Mouse (Mus musculus) embryonic stem cell, embryonic (primary cell): Measurements from ENCODE around the gene Lsm14a.

Source experiments
- CTCF ChIA-PET, 4 experiments: fragments of 300-600 bp in 2 of 4; fragments of 350-600 bp in 2 of 4; sonication (Branson Sonifier 250); formaldehyde crosslinking; loops; one replicate each; lab custom pipeline; 2022; ENCODE audit warnings: inconsistent platforms in 2 of 4; lab: Charles Lee
- POLR2A ChIA-PET, 4 experiments: fragments of 300-600 bp in 2 of 4; fragments of 350-600 bp in 2 of 4; sonication (Branson Sonifier 250); formaldehyde crosslinking; loops; one replicate each; lab custom pipeline; 2022; ENCODE audit warnings: antibody characterized with exemption in 4 of 4, inconsistent platforms in 1 of 4; lab: Charles Lee

The Lsm14a gene

DNA sequence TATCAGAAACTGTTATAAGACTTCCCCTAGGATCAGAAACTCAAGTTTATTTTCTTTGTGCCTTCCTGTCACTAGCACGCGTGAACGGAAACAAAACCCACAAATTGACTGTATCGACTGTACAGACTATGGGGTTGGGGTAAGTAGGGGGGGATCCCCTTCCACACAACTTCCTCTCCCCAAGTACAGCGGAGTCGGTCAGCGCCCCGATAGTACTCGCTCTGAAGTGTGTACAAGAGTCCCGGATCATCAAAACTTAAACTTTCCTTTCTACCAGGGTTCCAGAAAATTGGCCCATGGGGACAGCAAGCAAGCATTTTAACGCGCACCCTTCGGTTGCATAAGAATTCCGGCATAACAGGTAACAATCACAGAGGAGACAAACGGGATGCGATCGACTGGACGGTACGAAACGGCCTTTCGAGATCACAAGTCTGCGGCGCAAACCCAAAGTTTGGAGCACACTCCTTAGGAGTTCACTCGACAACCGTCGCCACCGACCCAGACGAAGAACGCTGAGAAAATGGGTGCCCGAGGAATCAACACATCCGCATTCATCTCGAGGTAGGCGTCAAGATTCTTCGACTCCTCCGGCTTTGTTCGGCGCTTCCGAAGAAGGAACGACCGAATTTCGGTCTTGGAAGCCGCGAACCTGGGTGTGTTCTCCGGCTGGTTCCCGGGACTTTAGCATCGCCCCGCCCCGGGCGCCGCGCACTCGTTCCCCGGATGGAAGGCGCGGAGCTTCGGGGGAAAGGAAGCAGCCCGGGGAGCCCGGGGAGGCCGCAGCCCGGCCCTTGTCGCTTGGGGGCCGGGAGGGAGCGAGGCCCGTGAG, 4.5 kb downstream of the Lsm14a start:
- POLR2A ChIA-PET = interaction anchor here in 3 of 4 experiments (0.6 to 5.9 kb wide), 83 partner anchors 8 to 357 kb away, joined by 3 to 84 read pairs (median 4); partner anchors contain the start of genes 4931406P16Rik (in 1 of the 3), Gpi1 (in 1 of the 3), Pdcd2l (in 1 of the 3) and Uba2 (in 1 of the 3)
- CTCF ChIA-PET = interaction anchor here in 3 of 4 experiments (0.7 to 1.9 kb wide), 4 partner anchors 19 to 285 kb away, joined by 3 to 10 read pairs (median 4); no protein-coding TSS in a partner anchor

DNA sequence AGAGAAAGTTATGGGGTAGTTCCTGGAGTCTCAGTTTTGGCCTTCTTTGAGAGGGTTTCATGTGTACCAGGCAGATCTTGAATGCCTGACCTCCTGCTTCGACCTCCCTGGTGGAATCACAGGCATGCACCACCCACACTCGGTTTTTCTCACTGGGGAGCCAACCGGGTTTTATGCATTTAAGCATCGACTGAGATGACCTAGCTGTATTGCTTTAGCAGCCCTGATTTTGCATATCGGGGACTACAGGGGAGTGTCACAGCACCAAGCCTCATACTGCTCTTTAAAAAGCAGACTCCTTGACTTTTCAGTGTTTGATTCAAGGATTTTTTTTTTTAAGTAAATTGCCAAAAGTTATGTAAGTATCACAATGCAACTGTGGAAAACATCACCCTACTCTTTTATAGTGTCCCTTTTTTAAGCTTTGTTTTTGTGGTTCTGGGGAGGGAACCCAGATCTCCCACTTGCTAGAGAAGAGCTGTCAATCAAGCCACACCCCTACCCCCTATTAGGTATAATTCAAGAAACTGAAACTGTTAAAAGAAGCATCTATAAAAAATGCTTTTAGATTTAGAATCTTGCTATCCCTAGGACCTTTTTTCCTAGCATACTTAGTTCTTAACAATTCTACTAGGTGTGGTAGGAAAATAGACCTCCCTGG, 5.2 kb downstream of the Lsm14a start:
- ChIA-PET CTCF (interaction anchor here in 2 of 4 experiments (0.7 to 0.8 kb wide), 2 partner anchors 20 to 145 kb away, joined by 3 read pairs; no protein-coding TSS in a partner anchor), POLR2A (interaction anchor here in 2 of 4 experiments (0.5 to 5.9 kb wide), 17 partner anchors 9 to 287 kb away, joined by 3 to 84 read pairs (median 4); partner anchors contain the start of gene Pdcd2l (in 1 of the 2))

DNA sequence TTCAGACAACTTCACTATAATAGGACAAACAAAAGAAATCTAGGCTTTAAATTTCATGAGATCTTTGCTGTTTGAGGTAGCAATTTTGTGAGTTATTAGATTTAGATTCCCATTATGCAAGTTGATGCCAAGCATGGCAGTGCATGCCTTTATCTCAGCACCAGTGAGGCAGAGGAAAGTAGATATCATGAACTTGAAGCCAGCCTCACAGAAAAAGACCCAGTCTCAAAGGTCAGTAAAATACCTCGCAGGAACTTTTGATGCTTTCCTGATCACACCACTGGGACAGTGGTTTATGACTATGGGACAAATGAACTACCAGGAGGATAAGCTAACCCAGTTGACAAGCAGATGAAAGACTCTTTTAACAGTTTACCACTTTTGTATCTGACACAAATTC, 10.3 kb downstream of the Lsm14a start:
- ChIA-PET POLR2A (interaction anchor here in 2 of 4 experiments (1.4 to 7.3 kb wide), 3 partner anchors 6 to 23 kb away, joined by 3 to 84 read pairs (median 9); no protein-coding TSS in a partner anchor), CTCF (no interaction called here)

DNA sequence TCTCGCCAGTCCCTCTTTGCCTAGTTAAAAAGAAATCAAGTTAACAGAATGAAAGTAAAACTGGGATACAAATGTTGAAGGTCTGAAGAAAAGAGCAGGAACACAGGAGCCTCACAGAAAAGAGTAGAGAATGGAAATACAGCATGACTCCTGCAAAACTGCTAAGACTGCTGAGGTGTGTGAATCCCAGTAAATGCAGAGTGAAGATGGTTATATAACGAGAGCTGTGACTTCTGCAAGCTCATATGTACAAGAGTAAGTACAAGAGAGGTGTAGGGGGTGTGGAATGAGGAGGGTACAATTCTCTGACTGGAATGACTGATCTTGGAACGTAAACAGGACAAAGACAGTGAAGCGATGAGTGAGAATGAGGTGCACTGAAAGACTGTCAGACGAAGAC, 11.4 kb downstream of the Lsm14a start:
- POLR2A ChIA-PET = interaction anchor here in 3 of 4 experiments (0.5 to 7.3 kb wide), 7 partner anchors 8 to 390 kb away, joined by 3 to 84 read pairs (median 7); no protein-coding TSS in a partner anchor

DNA sequence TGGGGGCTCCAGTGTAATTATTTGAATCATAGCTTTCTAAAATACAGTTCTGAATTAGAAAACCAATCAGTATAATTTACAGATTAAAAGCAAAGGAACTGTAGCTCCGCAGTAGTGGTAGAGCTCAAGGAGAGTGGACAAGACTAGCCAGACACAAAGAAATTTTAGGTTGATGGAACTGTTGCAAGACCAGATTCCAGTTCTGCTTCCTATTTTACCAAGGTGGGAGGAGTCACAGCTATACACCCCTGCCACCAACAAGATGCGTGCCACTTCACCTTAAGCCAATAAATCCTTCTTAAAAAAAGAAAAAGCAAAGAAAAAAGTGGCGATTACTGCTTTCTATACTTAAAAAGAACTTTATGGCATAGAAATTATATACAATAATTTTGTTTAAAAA, 12.8 kb downstream of the Lsm14a start:
- POLR2A ChIA-PET = interaction anchor here in 3 of 4 experiments (0.9 to 7.3 kb wide), 8 partner anchors 9 to 24 kb away, joined by 3 to 84 read pairs (median 5); no protein-coding TSS in a partner anchor
- CTCF ChIA-PET = no interaction called here

More for the DNA sequence above, 11.4 kb downstream of the Lsm14a start:
- CTCF ChIA-PET = interaction anchor here in 1 of 4 experiments (0.5 kb wide), 1 partner anchor 148 kb away, joined by 3 read pairs; no protein-coding TSS in a partner anchor

DNA sequence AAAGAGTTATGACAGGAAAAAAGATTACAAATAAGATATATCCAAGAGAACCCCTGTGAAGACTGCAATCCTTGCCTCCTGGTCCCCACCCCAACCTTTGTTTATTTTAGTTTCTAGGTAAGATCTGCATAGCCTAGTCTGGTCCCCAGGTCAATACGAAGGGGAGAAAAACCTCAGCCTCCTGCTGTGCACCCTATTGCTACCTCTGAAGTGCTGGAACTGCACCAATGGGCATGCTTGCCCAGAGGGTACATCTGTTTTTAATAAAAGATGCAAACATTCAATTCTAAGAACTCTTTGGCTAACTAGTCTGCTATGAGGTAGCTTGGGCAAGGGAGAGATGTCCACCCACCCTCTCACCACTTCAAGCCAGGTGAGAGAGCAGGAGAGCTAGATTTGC, 19.2 kb downstream of the Lsm14a start:
- POLR2A ChIA-PET = interaction anchor here in 3 of 4 experiments (1.0 to 2.3 kb wide), 5 partner anchors 9 to 23 kb away, joined by 3 to 9 read pairs (median 3); no protein-coding TSS in a partner anchor

DNA sequence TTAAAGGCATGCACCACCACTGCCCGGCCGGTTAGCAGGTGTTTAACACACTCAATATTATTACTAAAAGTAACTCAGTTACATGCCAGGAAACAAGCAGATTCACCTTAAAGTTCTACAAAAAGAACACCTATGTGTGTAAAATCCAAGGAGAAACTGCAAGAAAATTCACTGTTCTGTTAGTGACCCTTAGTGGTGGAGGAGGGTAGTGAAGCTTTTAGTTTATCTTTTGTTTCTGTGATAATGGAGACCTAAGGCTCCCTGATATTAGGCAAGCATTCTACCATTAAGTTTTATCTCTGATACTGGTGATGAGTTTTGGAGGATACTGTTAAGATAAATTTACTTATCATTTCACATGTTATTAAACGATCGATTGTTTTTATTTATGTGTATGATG, 37.5 kb downstream of the Lsm14a start:
- ChIA-PET CTCF (interaction anchor here in 3 of 4 experiments (0.6 to 1.2 kb wide), 4 partner anchors 12 to 98 kb away, joined by 3 read pairs; no protein-coding TSS in a partner anchor), POLR2A (interaction anchor here in 2 of 4 experiments (1.0 to 1.2 kb wide), 2 partner anchors 14 to 187 kb away, joined by 3 to 5 read pairs; no protein-coding TSS in a partner anchor)

More for the DNA sequence above, 19.2 kb downstream of the Lsm14a start:
- CTCF ChIA-PET = interaction anchor here in 1 of 4 experiments (0.5 kb wide), 1 partner anchor 166 kb away, joined by 4 read pairs; no protein-coding TSS in a partner anchor

DNA sequence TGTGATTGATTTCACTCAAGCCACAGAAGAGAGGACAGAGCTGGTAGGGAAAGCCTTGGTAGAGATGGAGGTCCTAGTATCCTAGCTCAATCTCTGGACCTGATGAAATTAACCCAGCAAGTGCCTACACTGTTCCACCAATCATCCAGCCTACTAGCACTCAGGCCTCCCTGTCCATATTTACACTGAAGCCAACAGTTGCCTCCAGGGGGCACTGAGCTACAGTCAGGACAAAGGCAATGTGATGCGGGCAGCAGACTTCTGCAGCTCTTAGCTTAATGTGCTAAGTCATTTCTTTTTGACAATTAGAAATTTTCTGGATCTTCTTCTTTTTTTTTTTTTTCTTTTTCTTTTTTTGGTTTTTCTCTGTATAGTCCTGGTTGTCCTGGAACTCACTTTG, 41.1 kb downstream of the Lsm14a start:
- ChIA-PET POLR2A (interaction anchor here in 3 of 4 experiments (0.6 to 4.5 kb wide), 13 partner anchors 9 to 156 kb away, joined by 3 to 32 read pairs (median 3); partner anchors contain the start of genes 4931406P16Rik (in 2 of the 3) and Pdcd2l (in 1 of the 3)), CTCF (interaction anchor here (0.5 to 1.4 kb wide), 13 partner anchors 9 to 85 kb away, joined by 3 to 7 read pairs (median 4); no protein-coding TSS in a partner anchor)

DNA sequence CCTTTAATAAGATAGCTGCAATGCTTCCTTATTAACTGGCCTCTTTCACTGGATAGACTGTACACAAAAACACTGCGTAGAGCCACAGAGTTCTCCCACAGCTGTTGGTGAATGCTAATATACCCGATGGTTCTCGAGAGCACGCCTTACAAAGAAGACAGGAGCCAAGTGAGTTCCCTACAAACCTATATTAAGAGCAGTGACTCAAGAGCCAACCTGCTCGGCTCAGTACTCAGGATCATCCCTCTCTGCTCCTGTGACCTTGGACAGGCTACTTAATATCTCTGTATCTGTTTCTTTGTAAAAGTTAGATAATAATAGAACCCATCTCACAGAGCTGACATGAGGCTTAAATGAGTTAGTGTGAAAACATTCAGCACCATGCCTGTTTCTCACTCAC, 42.9 kb downstream of the Lsm14a start:
- CTCF ChIA-PET = no interaction called here
- POLR2A ChIA-PET = interaction anchor here in 1 of 4 experiments (0.5 to 4.5 kb wide), 6 partner anchors 10 to 92 kb away, joined by 3 to 32 read pairs (median 4); no protein-coding TSS in a partner anchor

DNA sequence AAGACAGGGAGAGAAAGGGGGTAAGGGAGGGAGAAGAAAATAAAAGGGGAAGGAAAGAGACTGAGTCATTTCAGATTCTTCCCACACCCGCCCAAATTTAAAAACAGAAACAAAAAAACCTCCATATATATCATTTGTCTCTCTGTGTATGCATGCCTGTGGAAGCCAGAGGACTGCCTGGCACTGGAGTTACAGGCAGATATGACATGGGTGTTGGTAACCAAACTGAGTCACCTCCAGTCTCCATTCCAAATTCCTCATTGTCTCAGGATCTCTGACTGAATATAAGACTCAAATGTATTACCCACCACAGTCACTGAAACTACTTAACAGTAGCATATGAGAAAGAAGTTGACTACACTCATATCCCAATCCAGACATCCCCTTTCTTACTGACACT, 45.1 kb downstream of the Lsm14a start:
- ChIA-PET CTCF (interaction anchor here in 1 of 4 experiments (0.6 kb wide), 1 partner anchor 18 kb away, joined by 4 read pairs; no protein-coding TSS in a partner anchor), POLR2A (interaction anchor here in 2 of 4 experiments (0.6 to 2.4 kb wide), 3 partner anchors 10 to 160 kb away, joined by 3 to 8 read pairs (median 3); no protein-coding TSS in a partner anchor)

DNA sequence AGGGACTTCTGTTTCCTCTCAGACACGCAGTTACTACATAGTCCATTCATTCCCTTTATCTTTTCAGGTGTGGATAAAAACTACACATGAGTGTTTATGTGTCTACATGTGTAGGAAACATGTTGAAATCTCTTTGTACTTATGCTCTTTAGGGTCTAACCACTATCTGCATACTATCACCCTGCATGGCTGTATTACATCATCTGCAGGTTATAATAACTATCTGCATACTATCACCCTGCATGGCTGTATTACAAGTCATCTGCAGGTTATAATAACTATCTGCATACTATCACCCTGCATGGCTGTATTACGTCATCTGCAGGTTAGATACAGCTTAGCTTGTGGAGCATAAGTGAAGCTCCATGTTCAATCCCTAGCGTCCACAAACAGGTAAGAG, 46.1 kb downstream of the Lsm14a start:
- ChIA-PET CTCF (interaction anchor here in 1 of 4 experiments (1.1 kb wide), 1 partner anchor 9 kb away, joined by 3 read pairs; no protein-coding TSS in a partner anchor), POLR2A (interaction anchor here in 1 of 4 experiments (1.0 to 2.4 kb wide), 4 partner anchors 9 to 136 kb away, joined by 3 to 8 read pairs (median 3); no protein-coding TSS in a partner anchor)

DNA sequence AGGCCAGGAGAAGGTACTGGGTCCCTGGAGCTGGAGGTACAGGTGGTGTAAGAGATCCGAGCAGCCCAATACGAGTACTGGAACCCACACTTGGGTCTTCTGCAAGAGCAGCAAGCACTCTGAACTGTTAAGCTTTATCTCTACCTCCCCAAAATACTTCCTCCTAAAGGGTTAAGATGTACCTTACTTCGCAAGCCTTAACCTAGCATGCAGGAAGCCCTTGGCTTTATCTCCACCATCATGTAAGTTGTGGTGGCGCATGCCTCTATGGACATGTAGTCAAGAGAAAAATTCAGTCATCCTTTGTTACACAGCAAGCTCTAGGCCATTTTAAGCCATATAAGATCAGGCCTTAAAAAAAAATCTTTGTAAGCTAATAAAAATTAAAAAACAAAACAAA, 46.6 kb downstream of the Lsm14a start:
- POLR2A ChIA-PET = interaction anchor here in 1 of 4 experiments (0.7 to 2.4 kb wide), 6 partner anchors 8 to 201 kb away, joined by 3 to 8 read pairs (median 3); no protein-coding TSS in a partner anchor

DNA sequence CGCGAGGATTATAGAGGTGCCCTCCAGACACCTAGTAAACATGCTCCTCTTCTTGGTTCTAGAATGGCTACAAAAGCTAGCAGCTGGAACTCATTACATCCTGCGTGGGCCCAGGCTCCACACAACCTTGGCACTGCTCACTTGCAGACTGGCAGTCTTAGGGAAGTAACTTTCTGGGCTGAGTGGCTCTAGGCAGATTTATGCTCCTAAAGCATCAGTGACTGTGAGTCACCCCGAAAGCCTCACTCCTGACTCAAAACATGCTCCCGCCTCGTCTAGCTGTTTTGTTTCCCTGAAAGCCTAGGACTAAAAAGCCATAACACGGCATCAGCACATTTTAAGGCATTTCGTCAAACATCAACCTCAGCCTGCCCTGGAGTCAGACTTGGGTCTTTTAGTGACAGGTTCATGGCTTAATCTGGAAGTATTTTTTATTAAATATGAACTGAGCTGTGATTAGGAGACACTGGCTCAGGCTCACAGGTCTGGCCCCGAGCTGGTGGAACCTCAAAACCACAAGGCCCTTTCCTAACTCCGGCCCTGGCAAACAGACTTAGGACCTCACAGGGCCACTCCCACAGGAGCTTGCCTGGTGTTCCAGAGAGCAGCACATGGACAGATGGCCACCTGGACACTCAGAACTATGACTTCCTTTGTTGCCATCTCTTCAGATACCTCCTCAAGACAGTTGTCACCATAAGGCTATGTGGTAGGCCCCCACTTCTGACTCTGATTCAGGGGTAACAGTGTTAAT, 50.9 kb downstream of the Lsm14a start:
- POLR2A ChIA-PET = interaction anchor here in 2 of 4 experiments (0.8 to 5.7 kb wide), 13 partner anchors 9 to 119 kb away, joined by 3 to 32 read pairs (median 4); no protein-coding TSS in a partner anchor
- CTCF ChIA-PET = interaction anchor here in 3 of 4 experiments (0.6 to 1.9 kb wide), 3 partner anchors 9 to 10 kb away, joined by 3 to 7 read pairs (median 6); no protein-coding TSS in a partner anchor

More for the DNA sequence above, 46.6 kb downstream of the Lsm14a start:
- CTCF ChIA-PET = interaction anchor here in 1 of 4 experiments (0.6 to 1.1 kb wide), 3 partner anchors 8 to 120 kb away, joined by 3 read pairs; no protein-coding TSS in a partner anchor

DNA sequence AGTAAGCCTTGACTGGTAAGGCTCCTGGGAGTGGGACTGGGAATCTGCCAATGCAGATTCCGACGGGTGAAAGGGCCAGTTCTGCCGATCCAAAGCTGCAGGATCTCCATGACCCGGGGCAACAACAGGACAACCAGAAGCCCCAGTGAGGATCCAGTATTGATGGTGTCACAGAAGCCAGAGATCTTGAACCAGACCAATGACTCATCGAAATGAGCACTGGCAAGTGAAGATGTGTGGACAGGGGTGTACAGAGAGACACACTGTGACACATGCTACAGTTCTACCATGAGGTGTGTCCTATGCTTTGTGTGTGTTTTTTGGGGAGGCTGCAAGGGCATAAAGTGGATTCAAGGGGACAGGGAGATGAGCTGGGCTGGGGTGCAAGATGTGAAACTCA, 52.3 kb downstream of the Lsm14a start:
- ChIA-PET POLR2A (interaction anchor here in 3 of 4 experiments (0.5 to 5.7 kb wide), 8 partner anchors 10 to 107 kb away, joined by 3 to 32 read pairs (median 4); no protein-coding TSS in a partner anchor), CTCF (interaction anchor here in 2 of 4 experiments (0.6 to 0.9 kb wide), 2 partner anchors 11 to 142 kb away, joined by 3 to 4 read pairs; no protein-coding TSS in a partner anchor)

DNA sequence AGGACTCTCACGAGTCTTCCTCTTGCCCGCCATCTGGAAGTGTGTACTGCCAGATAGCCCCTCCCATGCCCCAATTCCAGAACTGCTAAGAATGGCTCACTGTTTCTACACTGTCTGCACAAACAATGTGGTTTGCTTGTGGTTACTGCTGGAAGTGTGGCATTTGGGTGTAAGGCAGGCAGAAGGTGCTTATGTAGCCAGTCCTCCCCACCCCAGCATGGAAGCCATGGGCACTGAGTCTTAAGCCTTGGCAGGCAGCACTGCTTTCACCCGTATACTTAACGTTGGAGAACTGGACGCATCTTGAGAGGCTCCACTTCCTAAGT, 54.0 kb downstream of the Lsm14a start:
- CTCF ChIA-PET = interaction anchor here in 1 of 4 experiments (0.7 kb wide), 1 partner anchor 90 kb away, joined by 3 read pairs; no protein-coding TSS in a partner anchor
- POLR2A ChIA-PET = interaction anchor here in 2 of 4 experiments (1.3 to 5.7 kb wide), 6 partner anchors 9 to 73 kb away, joined by 3 to 32 read pairs (median 5); no protein-coding TSS in a partner anchor
